Mouse (Mus musculus) olfactory bulb, adult 2 months (tissue): ENCODE data around the gene Hps6. TPM values are rescaled to one million over a fixed set of nuclear protein-coding genes. Genes with fewer than 3 reads are reported as not detected.

ENCODE experiments used
- H3K27ac ChIP-seq: fragments of 200-500 bp; 2 replicates; pipeline ENCODE4 v1.5.1; 2012; ENCODE audit warnings: low read depth, low read length; ENCODE audit not compliant: insufficient read depth
- H3K4me1 ChIP-seq: fragments of 200-500 bp; 2 replicates; pipeline ENCODE4 v1.6.1; 2012; ENCODE audit warnings: low read length; ENCODE audit not compliant: control insufficient read depth, insufficient read depth
- H3K4me3 ChIP-seq: fragments of 200-500 bp; 2 replicates; pipeline ENCODE4 v1.5.1; 2012; ENCODE audit warnings: mild to moderate bottlenecking, low read depth, low read length, moderate library complexity; ENCODE audit not compliant: insufficient read depth
- CTCF ChIP-seq: fragments of 200-500 bp; IDR thresholded peaks from 2 replicates; pipeline ENCODE4 v1.5.1; 2012; ENCODE audit warnings: low read depth, mild to moderate bottlenecking, low read length, moderate library complexity; ENCODE audit not compliant: insufficient read depth
- POLR2A ChIP-seq: fragments of 200-500 bp; IDR thresholded peaks from 2 replicates; pipeline ENCODE4 v1.6.1; 2012; ENCODE audit warnings: mild to moderate bottlenecking, low read depth, low read length, moderate library complexity; ENCODE audit not compliant: insufficient read depth
- WGBS: fragments of 180-500 bp; shearing (Covaris S2); methylation state at CpG from one replicate; pipeline ENCODE4 v1.1.7; 2018; 5-methylcytosine and 5-hydroxymethylcytosine counted together
- polyA plus RNA-seq: library from polyadenylated mRNA; stranded (reverse); fragments of >200 nt; gene quantifications from 2 replicates; pipeline ENCODE4 v1.2.4, GENCODE M21; 2012; ENCODE audit warnings: low replicate concordance; ENCODE audit not compliant: missing spikeins, insufficient read depth, insufficient read length

The Hps6 gene
- polyA plus RNA-seq, 1 experiment = not detected

- Histone ChIP-seq H3K4me3 (peak within 1 kb of the TSS; percentile 80), H3K27ac (peak within 1 kb of the TSS; percentile 81), H3K4me1 (no peaks in the 10 kb centered on the region)
- TF ChIP-seq CTCF (no peak), POLR2A (peak; percentile 50)
- under 1% methylated on average over 76 of the region's 76 CpGs for WGBS
These were observed 5.3 kb upstream of the Hps6 start, which contains the start of gene Armh3 for GRCm38 (mm10) chr19:45997785-45998693. Armh3 (minus strand) TSS chr19:45998488.

- WGBS = 6% methylated on average over 8 of the region's 8 CpGs
- H3K27ac ChIP-seq = no peak overlapping the region
These were observed 4.6 kb upstream of the Hps6 start for GRCm38 (mm10) chr19:45998694-45999217.

GRCm38 (mm10) chr19:45999378-45999777, 3.9 kb upstream of the Hps6 start:
- Histone ChIP-seq H3K4me1 (peaks cover 10% of the 10 kb centered on the region), H3K4me3 (no peak overlapping the region), H3K27ac (no peak overlapping the region)
- no peak for TF ChIP-seq POLR2A
- no peak for TF ChIP-seq CTCF
- WGBS = 52% methylated on average over 1 of the region's 1 CpGs

More at GRCm38 (mm10) chr19:45998694-45999217, 4.6 kb upstream of the Hps6 start:
- peaks cover 4% of the 10 kb centered on the region for H3K4me1 ChIP-seq
- TF ChIP-seq POLR2A (no peak), CTCF (no peak)
- H3K4me3 ChIP-seq = peak overlapping the region; percentile 80; the same call in 1 of the 2 replicates

GRCm38 (mm10) chr19:46002279-46002678, 1.0 kb upstream of the Hps6 start:
- Histone ChIP-seq H3K4me3 (no peak overlapping the region), H3K27ac (no peak overlapping the region), H3K4me1 (peaks cover 15% of the 10 kb centered on the region)
- TF ChIP-seq CTCF = no peak
- no peak for TF ChIP-seq POLR2A
- 80% methylated on average over 9 of the region's 9 CpGs for WGBS

GRCm38 (mm10) chr19:46004814-46005466, 1.6 kb downstream of the Hps6 start:
- 83% methylated on average over 17 of the region's 17 CpGs for WGBS
- no peak for TF ChIP-seq POLR2A
- Histone ChIP-seq H3K4me3 (no peak overlapping the region), H3K4me1 (peaks cover 15% of the 10 kb centered on the region), H3K27ac (no peak overlapping the region)

GRCm38 (mm10) chr19:46005680-46006079, 2.4 kb downstream of the Hps6 start:
- TF ChIP-seq POLR2A (no peak), CTCF (no peak)
- Histone ChIP-seq H3K4me1 (peaks cover 15% of the 10 kb centered on the region), H3K4me3 (no peak overlapping the region), H3K27ac (no peak overlapping the region)
- 89% methylated on average over 7 of the region's 7 CpGs for WGBS

GRCm38 (mm10) chr19:46014572-46015178, 11.4 kb downstream of the Hps6 start:
- WGBS = 40% methylated on average over 12 of the region's 12 CpGs
- Histone ChIP-seq H3K4me1 (no peaks in the 10 kb centered on the region), H3K4me3 (no peak overlapping the region), H3K27ac (no peak overlapping the region)
- TF ChIP-seq CTCF = peak; percentile 88
- TF ChIP-seq POLR2A = no peak

GRCm38 (mm10) chr19:46016023-46016422, 12.7 kb downstream of the Hps6 start:
- H3K27ac ChIP-seq = no peak overlapping the region
- no peak overlapping the region for H3K4me3 ChIP-seq
- 85% methylated on average over 2 of the region's 2 CpGs for WGBS
- TF ChIP-seq POLR2A = no peak
- TF ChIP-seq CTCF = no peak
- no peaks in the 10 kb centered on the region for H3K4me1 ChIP-seq

GRCm38 (mm10) chr19:46024959-46025358, 21.7 kb downstream of the Hps6 start:
- TF ChIP-seq CTCF (no peak), POLR2A (no peak)
- 78% methylated on average over 6 of the region's 6 CpGs for WGBS
- Histone ChIP-seq H3K4me3 (no peak overlapping the region), H3K4me1 (no peaks in the 10 kb centered on the region), H3K27ac (no peak overlapping the region)
